Mouse (Mus musculus) CD8-positive naive resting alpha-beta T cell, adult 2 months (primary cell): ENCODE measurements around the gene Mbnl2.

ENCODE experiments used
- DNase-seq, 2 experiments: peaks; one replicate each; pipeline ENCODE4 v3.0.0; 2022; ENCODE audit warnings: low read depth in 2 of 2, low spot score in 2 of 2

Gene Mbnl2

DNA sequence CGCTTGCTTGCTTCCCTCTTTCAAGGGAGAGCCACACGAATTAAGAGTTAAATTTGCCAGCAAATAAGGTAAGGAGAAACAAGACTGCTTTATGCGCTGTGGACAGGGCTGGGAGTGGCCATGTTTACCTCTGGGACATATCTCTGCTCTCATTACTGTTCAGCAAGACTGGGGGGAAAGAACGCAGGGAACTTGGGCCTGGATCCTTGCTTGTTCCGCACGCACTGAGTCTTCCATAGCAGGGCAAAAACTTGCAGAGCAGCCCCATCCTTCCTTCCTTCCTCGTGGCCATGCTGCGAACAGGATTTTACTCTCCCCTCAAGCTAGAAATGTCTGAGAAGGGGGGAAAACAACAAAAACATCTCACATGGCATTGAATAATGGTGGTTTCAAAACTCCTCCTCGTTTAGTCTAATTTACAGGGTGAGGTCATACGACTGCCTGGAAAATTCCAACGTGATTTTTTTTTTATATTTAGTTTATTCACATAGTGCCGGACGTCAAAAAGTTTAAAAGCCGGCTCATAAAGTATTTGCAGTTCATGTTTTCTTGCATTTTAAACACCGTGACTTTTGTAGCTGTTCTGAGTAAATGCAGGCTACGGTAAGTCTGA lies 21.8 kb downstream of the Mbnl2 start:
- no peak for DNase-seq

DNA sequence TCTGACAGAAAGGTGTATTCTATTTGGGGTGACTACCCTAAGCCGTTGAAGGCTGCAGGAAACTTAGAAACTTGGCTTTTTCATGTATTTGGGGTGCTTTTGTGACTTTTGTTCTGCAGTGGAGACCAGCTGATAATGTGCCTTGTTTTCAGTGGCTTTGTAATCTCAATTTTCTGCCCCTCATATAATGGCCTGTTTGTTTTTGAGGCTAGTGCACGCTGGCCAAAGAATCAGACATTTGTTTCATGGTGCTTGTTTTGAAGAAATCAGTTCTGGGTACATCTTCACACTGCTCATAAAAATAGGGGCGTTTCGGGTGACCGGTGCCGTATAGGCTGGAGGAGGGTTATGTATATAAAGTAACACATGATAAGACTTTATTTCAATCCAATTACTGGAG lies 22.4 kb downstream of the Mbnl2 start:
- no peak for DNase-seq

DNA sequence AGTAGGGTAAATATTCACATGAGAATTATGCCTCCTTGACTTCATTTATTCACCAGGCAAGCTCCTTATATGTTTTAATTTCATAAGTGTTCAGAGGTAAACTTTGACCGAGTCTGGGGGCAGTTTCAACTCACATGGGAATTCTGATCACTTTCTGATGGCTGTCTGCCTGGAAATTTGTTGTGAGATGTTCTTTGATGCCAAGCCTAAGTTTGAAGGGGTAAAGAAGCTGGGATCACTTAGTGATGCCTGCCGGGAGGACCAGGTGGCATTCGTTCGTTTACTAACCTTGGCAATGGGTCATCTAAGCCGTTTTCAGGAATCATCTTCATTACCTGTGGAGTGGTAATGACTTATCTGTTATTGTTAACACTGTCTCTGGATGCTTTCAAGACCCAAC lies 23.0 kb downstream of the Mbnl2 start:
- no peak for DNase-seq

DNA sequence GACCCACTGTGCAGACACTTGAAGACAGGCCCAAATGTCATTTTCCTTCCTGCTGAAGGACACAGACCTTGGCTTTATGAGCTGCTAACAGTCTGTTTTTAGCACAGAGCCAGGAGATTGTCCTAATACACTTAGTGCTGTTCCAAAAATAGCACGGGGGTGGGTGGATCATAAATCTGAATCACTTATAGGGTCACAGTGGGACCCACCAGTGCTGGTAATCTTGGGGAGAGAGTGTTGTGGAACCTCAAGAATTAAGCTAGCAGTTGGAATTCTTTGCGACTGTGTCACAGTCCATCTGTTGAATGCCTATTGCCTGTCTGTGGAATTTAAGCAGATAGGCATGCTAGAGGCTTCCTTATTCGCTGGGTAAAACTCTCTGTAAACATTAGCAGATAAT lies 24.2 kb downstream of the Mbnl2 start:
- DNase-seq = no peak

DNA sequence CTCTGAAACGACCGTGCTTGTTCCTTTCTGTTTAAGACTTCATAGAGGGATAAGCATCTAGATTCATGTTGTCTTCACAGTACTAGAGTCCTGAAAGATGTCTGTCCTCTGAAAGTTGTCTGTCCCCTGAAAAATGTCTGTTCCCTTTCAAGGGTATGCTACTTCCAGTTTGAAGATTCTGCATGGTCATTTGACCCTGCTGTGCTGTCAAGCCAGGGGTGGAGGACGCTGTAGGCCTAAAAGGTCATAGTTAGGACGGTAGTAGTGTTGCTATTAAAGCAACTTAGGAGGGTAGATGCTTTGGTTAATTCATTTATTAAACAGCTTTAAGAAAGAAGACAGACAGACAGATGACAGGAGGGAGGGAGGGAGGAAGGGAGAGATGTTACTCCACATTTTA lies 24.7 kb downstream of the Mbnl2 start:
- DNase-seq = no peak

DNA sequence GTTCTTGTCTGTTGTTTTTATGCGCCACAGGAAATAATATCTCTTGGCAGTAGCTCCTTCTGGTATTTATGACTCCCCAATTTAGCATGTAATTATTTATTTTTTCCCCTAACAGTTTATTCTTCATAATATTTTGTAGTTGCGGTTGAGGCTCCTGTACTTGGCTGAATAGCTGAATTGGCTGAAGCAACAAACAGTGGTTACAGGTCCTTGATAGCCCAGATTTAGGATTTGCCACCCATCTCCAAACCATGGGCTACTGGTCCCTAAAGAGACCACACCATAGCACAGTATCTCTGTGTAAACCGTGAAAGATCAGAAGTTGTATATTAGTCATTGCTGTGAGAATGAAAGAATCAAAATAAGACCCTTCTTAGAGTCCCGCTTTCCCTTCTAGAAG lies 25.3 kb downstream of the Mbnl2 start:
- DNase-seq = no peak

DNA sequence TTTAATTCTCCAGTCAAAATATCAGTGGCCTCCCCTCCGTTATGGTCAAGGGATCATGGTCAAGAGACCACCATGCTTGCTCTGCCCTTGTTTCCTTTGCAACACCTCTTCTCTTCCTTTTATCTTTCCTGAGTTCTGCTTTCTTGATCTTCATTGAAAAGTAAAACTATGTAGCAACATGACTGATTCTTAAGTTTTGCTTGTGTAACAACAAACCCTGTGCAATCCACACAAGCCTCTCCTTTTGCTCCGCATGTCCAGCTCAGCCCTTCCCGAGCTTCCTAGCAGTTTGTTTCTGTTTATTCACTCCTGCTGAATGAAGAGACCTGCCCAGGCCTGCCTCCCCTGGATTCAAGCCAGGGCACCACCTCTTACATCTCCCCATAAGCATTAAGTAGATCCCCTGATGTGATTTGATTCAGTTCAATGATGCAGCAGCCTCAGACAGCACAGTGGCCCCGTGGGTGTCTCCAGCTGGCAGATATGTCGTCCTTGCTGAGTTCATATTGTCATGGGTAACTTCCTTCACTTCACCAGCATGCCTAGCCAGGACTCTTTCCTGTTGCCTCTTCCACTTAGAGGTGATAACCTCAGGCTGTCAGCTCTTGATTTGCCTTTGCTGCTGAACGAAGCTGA lies 27.6 kb downstream of the Mbnl2 start:
- no peak for DNase-seq

DNA sequence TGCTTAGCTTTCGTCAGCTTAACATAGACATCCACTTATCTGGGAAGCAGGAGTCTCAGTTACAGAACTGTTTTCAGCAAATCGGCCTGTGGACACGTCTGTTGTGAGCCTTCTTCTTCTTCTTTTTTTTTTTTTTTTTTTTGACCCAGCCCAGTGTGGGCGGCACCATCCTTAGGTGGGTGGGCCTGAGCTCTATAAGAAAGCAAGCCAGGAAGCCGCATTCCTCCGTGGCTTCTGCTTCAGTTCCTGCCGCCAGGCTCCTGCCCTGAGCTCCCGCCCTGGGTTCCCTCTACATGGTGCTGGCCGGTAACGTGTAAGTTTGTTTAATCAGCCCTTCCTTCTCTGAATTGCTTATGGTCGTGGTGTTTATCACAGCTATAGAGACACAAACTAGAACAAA lies 30.8 kb downstream of the Mbnl2 start:
- DNase-seq = no peak

DNA sequence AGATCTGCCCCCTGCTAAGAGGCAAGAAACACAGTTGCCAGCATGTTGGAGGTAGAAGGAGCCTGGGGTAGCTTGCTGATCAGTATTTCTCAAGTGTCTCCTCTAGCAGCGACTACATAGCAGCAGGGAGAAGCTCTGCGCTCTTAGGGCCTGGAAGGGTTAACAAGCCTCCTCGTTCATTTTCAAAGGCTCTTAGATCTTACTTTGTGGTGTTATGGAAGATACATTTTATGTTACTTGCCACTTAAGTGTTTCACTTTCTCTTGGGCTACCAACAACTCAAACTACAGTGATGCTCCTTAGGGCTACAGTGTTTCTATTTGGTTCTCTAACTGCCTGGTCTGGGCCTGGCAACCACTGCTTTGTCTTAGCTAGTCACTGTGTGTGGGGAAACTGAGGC lies 31.9 kb downstream of the Mbnl2 start:
- no peak for DNase-seq

DNA sequence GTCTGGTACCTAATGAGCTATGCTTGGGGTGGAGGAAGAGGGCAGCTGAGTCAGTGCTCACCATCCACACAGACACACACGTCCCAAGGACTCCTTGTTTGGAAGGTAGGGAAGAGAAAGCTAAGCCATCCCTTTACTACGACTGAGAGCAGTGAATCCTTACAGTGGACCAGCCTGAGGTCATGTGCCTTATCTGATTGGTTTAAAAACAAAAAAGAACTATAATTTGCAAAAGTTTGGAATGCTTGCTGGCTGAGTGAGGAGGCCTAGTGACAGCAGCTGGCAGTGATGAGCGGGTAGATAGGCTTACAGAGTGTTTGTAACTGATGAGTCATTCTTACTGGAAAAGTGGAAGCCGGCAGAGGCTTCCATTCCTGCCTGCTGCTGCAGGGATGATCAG lies 32.5 kb downstream of the Mbnl2 start:
- no peak for DNase-seq

DNA sequence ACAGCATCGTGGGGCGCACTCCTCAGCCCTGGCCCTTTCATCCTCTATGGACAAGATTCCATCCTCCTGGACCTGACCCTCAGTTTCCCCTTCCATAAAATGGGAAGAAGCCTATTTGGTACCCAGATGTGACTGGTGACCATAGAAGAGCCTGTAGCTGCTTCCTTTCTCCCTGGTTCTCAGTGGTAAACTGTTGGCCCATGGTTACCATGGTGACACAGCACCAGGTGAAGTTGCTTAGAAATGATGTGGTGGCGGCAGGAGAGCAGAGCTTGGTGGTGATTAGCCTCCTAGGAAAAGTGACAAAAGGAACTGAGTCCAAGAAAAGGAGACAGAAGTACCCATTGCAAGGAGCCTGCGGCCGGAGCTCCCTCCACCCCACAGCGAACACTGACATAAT lies 34.2 kb downstream of the Mbnl2 start:
- no peak for DNase-seq

DNA sequence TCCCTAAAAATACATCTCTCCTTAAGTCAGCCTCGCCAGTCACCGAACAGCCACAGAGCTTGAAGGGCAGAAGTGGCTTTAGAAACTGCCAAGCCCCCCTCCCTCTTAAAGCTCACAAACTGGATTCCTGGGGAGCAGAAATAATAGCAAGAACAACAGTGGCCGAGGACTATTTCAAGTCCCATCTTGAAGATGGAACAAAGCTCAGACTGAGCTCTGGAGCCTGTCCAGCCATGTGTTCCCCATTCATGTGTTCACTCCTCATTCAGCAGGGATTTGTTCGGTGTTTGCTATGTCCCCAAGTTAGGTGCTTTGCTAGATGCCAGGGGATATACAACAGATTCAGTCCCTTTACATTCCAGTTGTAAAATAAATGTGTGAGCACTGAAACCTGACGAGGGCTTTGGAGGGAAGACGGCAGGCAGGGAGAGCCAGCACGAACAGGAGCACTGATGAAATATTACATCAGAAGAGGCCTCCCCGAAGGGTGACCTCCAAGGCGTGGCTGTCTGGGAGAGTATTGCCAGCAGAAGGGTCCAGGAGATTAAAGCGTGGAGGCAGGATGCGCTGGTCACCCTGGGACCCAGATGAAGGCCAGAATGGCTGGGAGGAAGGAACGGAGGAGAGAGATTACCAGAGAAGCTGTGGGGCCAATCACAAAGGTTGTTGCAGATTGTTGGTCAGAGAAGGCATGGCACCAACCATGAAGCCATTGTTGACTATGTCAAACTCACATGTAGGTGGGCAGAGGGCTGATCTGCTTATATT lies 36.0 kb downstream of the Mbnl2 start:
- no peak for DNase-seq

DNA sequence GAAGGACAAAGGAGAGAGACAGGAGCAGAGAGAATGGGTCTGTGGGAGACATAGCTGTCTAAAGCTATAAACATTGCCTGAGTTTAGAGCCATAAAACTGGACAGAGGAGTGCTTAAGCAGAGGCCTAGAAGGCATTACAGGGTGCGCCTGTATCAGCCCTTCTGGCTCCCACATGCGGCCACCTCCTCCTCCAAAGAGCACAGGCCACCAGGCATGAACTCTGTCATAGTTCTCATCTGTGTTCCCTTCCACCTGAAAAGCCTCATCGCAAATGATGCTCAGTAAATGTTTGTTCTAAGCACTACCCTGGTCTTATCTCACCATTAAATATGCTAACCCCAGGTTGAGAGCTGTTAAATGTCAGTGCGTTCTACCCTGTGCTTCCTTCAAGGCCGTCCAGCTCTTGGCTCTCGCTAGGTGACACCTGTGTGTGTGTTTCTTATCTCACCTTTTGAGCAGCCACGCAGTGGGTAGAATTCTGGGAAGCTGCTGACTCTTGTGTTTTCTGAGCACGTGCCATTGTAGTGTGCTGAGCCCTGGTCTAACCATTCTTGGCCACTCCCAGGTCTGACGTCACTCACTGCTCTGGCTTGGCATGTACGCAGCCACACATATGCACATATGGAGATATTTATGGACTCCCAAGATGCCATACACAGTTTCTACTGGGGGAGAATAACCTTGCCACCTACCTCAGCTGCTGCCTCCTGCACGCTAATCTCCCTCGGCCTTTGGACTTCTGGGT lies 37.4 kb downstream of the Mbnl2 start:
- no peak for DNase-seq

DNA sequence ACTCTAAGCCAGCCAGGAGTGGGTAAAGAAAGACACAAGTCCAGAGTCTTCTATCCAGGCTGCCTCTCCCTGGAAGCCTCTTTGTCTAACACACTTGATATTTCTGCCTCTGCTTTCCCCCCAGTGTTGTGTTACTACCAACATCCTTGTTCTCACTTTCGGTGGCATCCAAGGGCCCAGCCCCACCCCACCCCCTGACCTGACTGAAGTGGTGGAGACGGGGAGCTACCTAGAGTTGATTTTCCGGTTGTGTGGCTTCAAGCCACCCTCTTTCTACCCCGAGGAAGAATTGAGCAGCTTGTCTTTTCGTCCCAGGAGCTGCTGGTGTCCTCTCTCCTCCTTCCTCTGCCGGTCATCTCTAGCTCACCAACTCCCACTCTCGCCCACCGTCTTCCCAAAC lies 38.0 kb downstream of the Mbnl2 start:
- no peak for DNase-seq

DNA sequence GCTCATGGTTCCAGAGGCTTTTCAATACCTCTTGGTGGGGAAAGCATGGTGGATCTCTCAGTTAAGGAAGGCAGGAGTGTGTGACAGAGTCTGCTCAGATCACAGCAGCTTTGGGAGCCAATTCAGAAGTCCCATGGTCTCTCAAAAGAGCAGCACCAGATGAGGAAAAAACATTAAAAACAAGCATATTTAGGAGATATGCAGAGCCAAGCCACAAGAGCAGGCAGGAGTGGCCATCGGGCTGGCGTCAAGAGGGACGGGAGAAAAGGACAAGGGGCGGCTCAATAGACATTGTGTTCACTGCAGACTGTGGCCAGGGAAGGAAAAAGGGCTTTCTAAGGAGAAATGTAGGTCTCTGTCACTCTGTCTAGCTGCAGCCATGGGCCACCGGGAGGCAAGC lies 40.3 kb downstream of the Mbnl2 start:
- DNase-seq = no peak

DNA sequence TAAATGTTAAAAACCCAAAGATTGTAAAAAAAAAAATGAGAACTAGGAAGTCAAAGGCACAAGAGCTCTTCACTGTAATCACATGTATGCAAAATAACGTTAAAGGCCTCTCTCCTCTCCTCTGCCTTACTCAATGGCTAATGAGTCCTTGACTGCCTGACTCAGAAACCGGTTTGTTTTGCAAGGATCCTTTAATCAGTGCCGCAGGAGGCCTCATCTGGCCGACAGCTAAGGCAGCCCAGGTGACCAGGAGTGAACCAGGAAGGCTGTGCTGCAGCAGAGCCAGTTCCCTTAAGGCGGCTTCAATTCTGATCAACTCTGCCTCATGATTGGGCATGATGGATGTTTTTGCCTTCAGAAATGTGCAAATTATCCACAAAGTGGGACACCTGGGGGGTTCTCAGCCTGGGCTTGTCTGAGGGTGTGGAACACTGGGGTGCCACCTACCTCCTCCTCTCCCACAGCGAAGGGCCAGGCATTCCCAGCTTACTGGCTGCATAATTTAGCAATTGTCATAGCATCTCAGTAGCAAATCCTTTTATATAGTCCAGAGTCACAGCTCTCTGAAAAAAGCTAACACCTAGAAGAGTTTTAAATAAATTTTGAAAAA lies 43.0 kb downstream of the Mbnl2 start:
- no peak for DNase-seq

DNA sequence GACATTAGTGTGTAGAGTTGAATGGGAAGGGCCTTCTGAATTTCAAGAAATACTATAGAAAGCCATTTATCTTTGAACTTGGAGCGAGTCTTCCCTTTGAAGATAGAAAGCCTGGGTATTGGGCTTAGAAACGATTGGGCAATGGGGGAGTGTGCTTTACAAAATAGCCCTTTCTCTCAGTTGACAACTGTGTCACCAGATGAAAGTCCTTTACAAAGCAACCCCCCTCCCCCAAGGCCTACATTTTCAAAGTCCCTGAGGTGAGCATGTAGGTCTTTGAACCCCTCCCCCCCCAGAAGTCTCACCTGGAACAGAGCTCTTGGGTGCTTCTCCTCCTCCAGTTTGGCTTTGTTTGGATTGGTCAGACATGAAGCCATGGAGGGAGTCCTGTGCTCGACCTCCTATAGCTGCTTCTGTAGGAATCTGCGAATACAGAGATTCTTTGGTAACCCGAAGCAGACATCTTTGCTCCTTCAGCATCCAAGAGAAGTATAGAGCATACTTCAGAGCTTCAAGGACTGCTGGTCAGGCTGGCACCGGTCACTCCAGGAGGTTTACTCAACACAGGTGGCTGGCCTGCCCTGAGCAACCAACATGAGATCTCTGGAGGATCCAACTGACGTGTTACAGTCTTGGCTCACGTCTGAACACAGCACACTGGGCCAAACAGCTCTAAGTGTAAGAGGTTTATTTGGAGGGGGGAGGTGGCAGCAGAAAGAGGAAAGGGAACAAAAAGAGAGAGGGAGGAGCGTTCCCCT lies 43.7 kb downstream of the Mbnl2 start:
- no peak for DNase-seq

DNA sequence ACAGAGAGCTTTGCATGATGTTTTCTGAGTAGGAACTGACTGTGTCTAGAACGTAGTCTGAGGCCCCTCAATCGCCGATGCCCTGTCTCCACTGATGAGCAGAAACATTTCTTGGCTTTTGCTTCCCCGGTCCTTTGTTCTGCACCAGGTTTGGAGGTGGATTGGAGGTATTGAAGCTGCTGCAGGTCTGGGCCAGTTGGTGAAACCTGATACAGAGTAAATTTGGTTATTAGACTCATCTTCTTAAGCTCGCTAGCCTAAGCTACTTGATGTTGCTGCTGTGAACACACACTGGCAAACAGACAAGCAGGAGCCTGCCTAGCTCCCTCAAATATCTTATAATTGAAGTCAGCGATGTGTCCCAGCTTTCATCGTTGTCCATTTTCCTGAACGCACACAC lies 46.6 kb downstream of the Mbnl2 start:
- no peak for DNase-seq

DNA sequence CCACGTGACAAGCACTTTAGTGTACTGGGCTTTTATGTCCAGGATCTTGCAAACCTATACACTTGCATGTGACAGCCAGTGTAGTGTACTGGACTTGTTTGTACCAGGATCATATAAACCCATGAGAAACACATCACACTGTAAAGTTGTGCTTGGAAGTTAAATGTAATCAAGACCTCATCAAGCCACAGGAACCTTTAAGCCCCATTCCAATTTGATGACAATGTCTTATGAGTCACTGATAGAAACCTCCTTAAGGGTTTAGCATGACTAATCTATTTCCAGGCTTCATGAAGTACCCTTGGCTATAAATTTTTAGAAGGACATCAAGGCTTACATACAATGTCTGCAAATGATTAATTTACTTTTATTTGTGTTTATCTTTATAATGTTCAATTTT lies 47.6 kb downstream of the Mbnl2 start:
- DNase-seq = no peak

DNA sequence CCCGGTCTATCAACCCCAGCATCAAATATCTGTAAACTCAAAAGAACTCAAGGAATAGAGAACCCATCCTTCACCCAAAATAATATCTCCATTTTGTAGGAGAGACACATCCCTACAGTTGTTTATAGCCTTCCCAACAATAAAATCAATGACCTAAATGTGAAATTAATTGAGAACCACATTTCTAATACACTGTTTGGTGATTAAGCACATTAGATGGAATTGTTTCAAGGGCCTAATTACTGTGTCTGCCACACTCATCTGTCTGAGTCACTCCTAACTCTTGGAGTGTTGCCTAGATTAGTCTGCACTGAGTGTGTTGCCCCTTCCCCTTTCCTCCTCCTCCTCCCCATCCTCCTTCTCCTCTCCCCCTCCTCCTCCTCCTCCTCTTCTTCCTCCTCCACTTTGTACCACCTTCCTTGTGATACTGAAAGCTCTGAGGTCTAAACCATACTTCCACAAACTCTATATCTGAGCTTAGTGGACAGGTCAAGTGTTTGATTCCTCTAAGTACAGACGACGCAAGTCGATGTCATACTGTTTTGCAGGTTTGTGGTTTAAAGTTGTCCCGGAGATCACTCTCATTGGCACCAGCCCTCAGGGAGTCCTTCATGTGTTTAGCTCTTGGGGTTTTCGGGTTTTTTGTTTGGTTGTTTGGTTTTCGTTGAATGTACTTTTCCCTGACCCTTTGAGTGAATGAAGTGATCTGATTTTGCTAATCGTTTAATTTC lies 48.8 kb downstream of the Mbnl2 start:
- DNase-seq = no peak
